Mouse (Mus musculus) urinary bladder, postnatal 14 days (tissue): ENCODE measurements at regions not wholly inside any gene's neighbourhood (a gene's known extent, or its start where the extent isn't known, plus 50 kb on each side); places are given as distances from the start of the nearest gene placed in this dataset.

Experiments
- DNase-seq: peaks from one replicate; pipeline ENCODE4 v3.0.0; 2021; ENCODE audit warnings: low spot score

- peak; percentile 28 for DNase-seq
Observed at GRCm38 (mm10) chr13:4662336-4663101, 53.5 kb upstream of the Akr1e1 start.
